Mouse (Mus musculus): ENCODE data around the gene Hist3h2ba. TPM values are rescaled to one million over a fixed set of nuclear protein-coding genes. Genes with fewer than 3 reads are reported as not detected.
A peak's percentile ranks its signal among the peaks of the same experiment; 100 is the strongest.

Hist3h2ba gene
- total and polyA plus RNA-seq, 3 experiments, result not detected

- dilution Hi-C loops (cut with MboI; ENCODE audit: extremely low pct_ligation_motif_present, extremely low pct_unique_long_range_greater_than_20kb, low sequenced_read_pairs), result no loop called here
- in situ Hi-C loops (cut with MboI; ENCODE audit: low pct_ligation_motif_present, low pct_unique_long_range_greater_than_20kb, low sequenced_read_pairs), result no loop called here
- no peaks in the 10 kb centered on the region for H3K27me3 ChIP-seq (replicated peaks)
Observed at GRCm38 (mm10) chr11:58964216-58964615, 15.5 kb downstream of the Hist3h2ba start.

GRCm38 (mm10) chr11:58965001-58965760 is 16.5 kb downstream of the Hist3h2ba start:
- H3K9ac ChIP-seq (ENCODE audit: insufficient read depth, low read depth), result no peak overlapping the region
- H3K27ac ChIP-seq (ENCODE audit: insufficient read depth, low read depth), result no peak overlapping the region
- dilution Hi-C loops (cut with MboI; ENCODE audit: extremely low pct_ligation_motif_present, extremely low pct_unique_long_range_greater_than_20kb, low sequenced_read_pairs) (no loop called here), in situ Hi-C loops (cut with MboI; ENCODE audit: low pct_ligation_motif_present, low pct_unique_long_range_greater_than_20kb, low sequenced_read_pairs) (no loop called here)
- no peaks in the 10 kb centered on the region for H3K79me2 ChIP-seq (replicated peaks; ENCODE audit: control insufficient read depth, extremely low read depth, insufficient read depth, poor library complexity, severe bottlenecking)
- peaks cover 7% of the 10 kb centered on the region for H3K9me3 ChIP-seq (replicated peaks; ENCODE audit: low read length)
- peaks cover 19 to 47% of the 10 kb centered on the region in 2 experiments for H3K36me3 ChIP-seq (replicated peaks in 1 of 2; ENCODE audit: control insufficient read depth in 1 of 2, insufficient read depth in 1 of 2, low read length in 1 of 2)
- peaks cover 0 to 25% of the 10 kb centered on the region in 2 experiments; a peak in 2 of 4 replicates for H3K4me1 ChIP-seq (ENCODE audit: control insufficient read depth in 1 of 2, insufficient read depth in 2 of 2)
- no peak for TF ChIP-seq RAD21 (IDR thresholded peaks at IDR 0.05; ENCODE audit: low read depth, low read length)
- no peak for TF ChIP-seq USF1 (IDR thresholded peaks at IDR 0.05; ENCODE audit: low read depth, low read length)
- TF ChIP-seq EP300 (IDR thresholded peaks at IDR 0.05; ENCODE audit: low read length), result no peak
- TF ChIP-seq ZKSCAN1 (IDR thresholded peaks at IDR 0.05; ENCODE audit: borderline replicate concordance, low read depth, low read length), result no peak
- no peak for TF ChIP-seq ZMIZ1 (IDR thresholded peaks at IDR 0.05; ENCODE audit: low read depth, low read length)
- TF ChIP-seq ETS1 (conservative IDR thresholded peaks at IDR 0.05; ENCODE audit: low read depth, low read length), result no peak
- no peak for TF ChIP-seq SMC3 (IDR thresholded peaks at IDR 0.05; ENCODE audit: low read depth, low read length)
- no peak for TF ChIP-seq NELFE (IDR thresholded peaks at IDR 0.05; ENCODE audit: low read depth, low read length)
- TF ChIP-seq MEF2A (IDR thresholded peaks at IDR 0.05; ENCODE audit: borderline replicate concordance, low read depth, low read length), result no peak
- no peak overlapping the region for H3K4me3 ChIP-seq (replicated peaks in 1 of 3; ENCODE audit: low read depth in 2 of 3, low read length in 2 of 3, poor library complexity in 1 of 3)
- DNase-seq (ENCODE audit: extremely low read depth), result no peak
- H3K27me3 ChIP-seq (replicated peaks), result no peaks in the 10 kb centered on the region
- no peak overlapping the region for H3K4me2 ChIP-seq (ENCODE audit: insufficient read depth, low read depth, poor library complexity, severe bottlenecking)

More at GRCm38 (mm10) chr11:58964216-58964615, 15.5 kb downstream of the Hist3h2ba start:
- Histone ChIP-seq H3K4me3 (replicated peaks in 1 of 3; ENCODE audit: low read depth in 2 of 3, low read length in 2 of 3, poor library complexity in 1 of 3) (no peak overlapping the region), H3K4me2 (ENCODE audit: insufficient read depth, low read depth, poor library complexity, severe bottlenecking) (no peak overlapping the region), H3K9me3 (replicated peaks; ENCODE audit: low read length) (peaks cover 7% of the 10 kb centered on the region), H3K79me2 (replicated peaks; ENCODE audit: control insufficient read depth, extremely low read depth, insufficient read depth, poor library complexity, severe bottlenecking) (no peaks in the 10 kb centered on the region), H3K36me3 (replicated peaks in 1 of 2; ENCODE audit: control insufficient read depth in 1 of 2, insufficient read depth in 1 of 2, low read length in 1 of 2) (peaks cover 12 to 37% of the 10 kb centered on the region in 2 experiments), H3K27ac (ENCODE audit: insufficient read depth, low read depth) (no peak overlapping the region), H3K4me1 (ENCODE audit: control insufficient read depth in 1 of 2, insufficient read depth in 2 of 2) (peaks cover 3 to 23% of the 10 kb centered on the region in 2 experiments), H3K9ac (ENCODE audit: insufficient read depth, low read depth) (no peak overlapping the region)
- no peak for DNase-seq (ENCODE audit: extremely low read depth)
- TF ChIP-seq IRF4 (IDR thresholded peaks at IDR 0.05; ENCODE audit: low read depth, low read length) (no peak), HCFC1 (IDR thresholded peaks at IDR 0.05; ENCODE audit: low read depth, low read length) (no peak)

GRCm38 (mm10) chr11:58967346-58967745 is 18.6 kb downstream of the Hist3h2ba start:
- peaks cover 10 to 43% of the 10 kb centered on the region in 2 experiments for H3K4me1 ChIP-seq (ENCODE audit: control insufficient read depth in 1 of 2, insufficient read depth in 2 of 2)
- in situ Hi-C loops (cut with MboI; ENCODE audit: low pct_ligation_motif_present, low pct_unique_long_range_greater_than_20kb, low sequenced_read_pairs), result no loop called here

More at GRCm38 (mm10) chr11:58967346-58967745, 18.6 kb downstream of the Hist3h2ba start:
- Histone ChIP-seq H3K9me3 (replicated peaks; ENCODE audit: low read length) (no peaks in the 10 kb centered on the region), H3K79me2 (replicated peaks; ENCODE audit: control insufficient read depth, extremely low read depth, insufficient read depth, poor library complexity, severe bottlenecking) (peaks cover 3% of the 10 kb centered on the region; the same call in 1 of the 2 replicates), H3K27me3 (replicated peaks) (no peaks in the 10 kb centered on the region), H3K4me2 (ENCODE audit: insufficient read depth, low read depth, poor library complexity, severe bottlenecking) (no peak overlapping the region), H3K36me3 (replicated peaks in 1 of 2; ENCODE audit: control insufficient read depth in 1 of 2, insufficient read depth in 1 of 2, low read length in 1 of 2) (peaks cover 28 to 64% of the 10 kb centered on the region in 2 experiments), H3K27ac (ENCODE audit: insufficient read depth, low read depth) (no peak overlapping the region), H3K9ac (ENCODE audit: insufficient read depth, low read depth) (no peak overlapping the region), H3K4me3 (replicated peaks in 1 of 3; ENCODE audit: low read depth in 2 of 3, low read length in 2 of 3, poor library complexity in 1 of 3) (no peak overlapping the region)
- dilution Hi-C loops (cut with MboI; ENCODE audit: extremely low pct_ligation_motif_present, extremely low pct_unique_long_range_greater_than_20kb, low sequenced_read_pairs), result no loop called here
- peak; percentile 53 for DNase-seq (ENCODE audit: extremely low read depth)
- TF ChIP-seq CTCF (conservative IDR thresholded peaks at IDR 0.05 in 1 of 2, IDR thresholded peaks at IDR 0.05 in 1 of 2; ENCODE audit: low read depth in 2 of 2, low read length in 2 of 2) (peak; percentile 53 to 72; a peak in 3 of 4 replicates), TBP (conservative IDR thresholded peaks at IDR 0.05; ENCODE audit: low read depth, low read length) (no peak), RAD21 (IDR thresholded peaks at IDR 0.05; ENCODE audit: low read depth, low read length) (peak; percentile 74), SMC3 (IDR thresholded peaks at IDR 0.05; ENCODE audit: low read depth, low read length) (peak; percentile 38)

Data from CH12.LX (cell line).